9 mouse cellular contexts compared by ENCODE assay signal in the genomic region with DNA sequence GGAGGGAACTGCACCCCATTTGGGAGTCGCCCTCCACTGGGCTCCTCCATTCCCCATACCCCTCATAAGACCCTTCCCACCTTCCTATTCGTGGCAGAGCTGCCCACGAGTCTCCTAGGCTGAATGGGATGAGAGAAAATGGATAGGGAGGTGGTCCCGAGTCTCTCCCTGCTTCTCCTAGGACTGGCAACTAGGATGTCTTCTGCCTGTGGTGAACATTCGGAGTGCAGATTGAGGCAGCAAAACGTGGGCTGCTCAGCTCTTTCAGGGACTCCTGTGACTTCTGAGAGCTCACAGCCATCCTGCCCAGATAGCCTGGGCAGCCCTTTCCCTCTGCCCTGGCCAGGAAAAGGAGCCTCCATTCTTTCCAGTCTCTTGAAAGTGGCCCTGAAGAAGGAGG. TPM values are rescaled to one million over a fixed set of nuclear protein-coding genes. Genes with fewer than 3 reads are reported as not detected.
DNase-seq lines count a peak whose midpoint lies in the region; ATAC-seq and TF ChIP-seq lines count a peak whose summit lies in the region.
"Had no signal": no experiment of that assay in that cellular context is flagged by ENCODE, and none has a peak within 500 bp of the region (broad histone marks: within the 10 kb centered on the region; RNA-seq: fewer than 3 reads in every experiment).

Camk2b (minus strand) TSS at position 187 of the 400 bp plus-strand sequence.

- no peak for TF ChIP-seq CTCF in intestine, postnatal 0 days (IDR thresholded peaks at IDR 0.05; ENCODE audit: low read depth)

- whole genome bisulfite sequencing in intestine, postnatal 0 days: 14% methylated on average over 6 of the region's 6 CpGs
- 6% methylated on average over 6 of the region's 6 CpGs for WGBS in midbrain, embryonic 14.5 days

- peaks cover 98% of the 10 kb centered on the region for H3K27me3 ChIP-seq in megakaryocyte, embryonic 14.5 days (replicated peaks)
- peaks cover 71% of the 10 kb centered on the region for H3K27me3 ChIP-seq in intestine, postnatal 0 days (replicated peaks; ENCODE audit: control insufficient read depth, insufficient read depth, low read length)
- peaks cover 43% of the 10 kb centered on the region for H3K27me3 ChIP-seq in midbrain, embryonic 14.5 days (ENCODE audit: control insufficient read depth, insufficient read depth, low read length)

- no peaks in the 10 kb centered on the region for H3K36me3 ChIP-seq in megakaryocyte, embryonic 14.5 days (replicated peaks; ENCODE audit: low read length)
- no peaks in the 10 kb centered on the region for H3K36me3 ChIP-seq in intestine, postnatal 0 days (ENCODE audit: control insufficient read depth, insufficient read depth)
- no peaks in the 10 kb centered on the region for H3K36me3 ChIP-seq in midbrain, embryonic 14.5 days (ENCODE audit: control insufficient read depth, insufficient read depth, low read length)

- no peak for ATAC-seq in megakaryocyte, adult 5-6 weeks (ENCODE audit: poor library complexity, severe bottlenecking)
- no peak for ATAC-seq in intestine, postnatal 0 days
- no peak for ATAC-seq in midbrain, embryonic 14.5 days (ENCODE audit: low FRiP score, low TSS enrichment)

- no peak within 1 kb of the TSS; the same call in 1 of the 2 replicates for H3K9ac ChIP-seq in intestine, postnatal 0 days (ENCODE audit: low read depth, low read length)
- H3K9ac ChIP-seq in midbrain, embryonic 14.5 days (replicated peaks; ENCODE audit: low read length): peak within 1 kb of the TSS; percentile 78

- peaks cover 37% of the 10 kb centered on the region for H3K4me1 ChIP-seq in megakaryocyte, embryonic 14.5 days
- H3K4me1 ChIP-seq in intestine, postnatal 0 days (replicated peaks; ENCODE audit: control insufficient read depth, insufficient read depth, low read length): no peaks in the 10 kb centered on the region
- H3K4me1 ChIP-seq in midbrain, embryonic 14.5 days (ENCODE audit: control insufficient read depth, insufficient read depth, low read length): peaks cover 28% of the 10 kb centered on the region

- H3K27ac ChIP-seq in intestine, postnatal 0 days (ENCODE audit: low read depth, low read length): no peak within 1 kb of the TSS
- peak within 1 kb of the TSS; percentile 78 for H3K27ac ChIP-seq in midbrain, embryonic 14.5 days (replicated peaks; ENCODE audit: low read depth, low read length)

- 0 out of 2 replicates have a peak, but pooled peaks cover 1% of the 10 kb centered on the region for H3K9me3 ChIP-seq in megakaryocyte, embryonic 14.5 days
- H3K9me3 ChIP-seq in intestine, postnatal 0 days (ENCODE audit: control insufficient read depth): no peaks in the 10 kb centered on the region
- no peaks in the 10 kb centered on the region for H3K9me3 ChIP-seq in midbrain, embryonic 14.5 days (ENCODE audit: control insufficient read depth, low read length)

- DNase-seq in adrenal gland, adult 18-20 months (ENCODE audit: low spot score in 2 of 2): no peak
- no peak for DNase-seq in adrenal gland, adult (ENCODE audit: inconsistent age in 2 of 2, low spot score in 1 of 2)
- peak; percentile 21 for DNase-seq in midbrain, embryonic 14.5 days
- no peak for DNase-seq in urinary bladder, postnatal 10 days (ENCODE audit: low spot score)
- DNase-seq in cerebellum, postnatal 25 days: no peak

- peak within 1 kb of the TSS; percentile 91 for H3K4me2 ChIP-seq in intestine, postnatal 0 days (replicated peaks; ENCODE audit: low read depth)
- H3K4me2 ChIP-seq in midbrain, embryonic 14.5 days (ENCODE audit: low read length): peak within 1 kb of the TSS; percentile 63

- peak within 1 kb of the TSS; percentile 85 for H3K4me3 ChIP-seq in megakaryocyte, embryonic 14.5 days (replicated peaks)
- H3K4me3 ChIP-seq in intestine, postnatal 0 days (ENCODE audit: low read depth, low read length): peak within 1 kb of the TSS; percentile 56
- H3K4me3 ChIP-seq in midbrain, embryonic 14.5 days (replicated peaks; ENCODE audit: low read depth, low read length): peak within 1 kb of the TSS; percentile 65
- H3K4me3 ChIP-seq: erythroblast, embryonic 14.5 days had no signal

RNA-seq across cellular contexts. Expression of gene Camk2b, which starts in this region (rescaled TPM):
- total RNA-seq in adrenal gland, adult 18-20 months (2021): 10 to 100 TPM; 11.5 to 16.9 TPM
- polyA plus RNA-seq in megakaryocyte, embryonic 14.5 days (2012; ENCODE audit: insufficient read depth, low replicate concordance): 0.11 TPM in 1 of 2 replicates, not detected in the other
- total RNA-seq in megakaryocyte, adult 5-6 weeks (2015): 0.38 and 0.71 TPM in 2 replicates
- total RNA-seq in megakaryocyte, adult 5-6 weeks (2017): 0.59 and 1.3 TPM in 2 replicates
- polyA plus RNA-seq in intestine, postnatal 0 days (2015; fragmentation: Nextera tagmentation; extraction: Ambion mirVana): 11.9 and 12.1 TPM in 2 replicates
- polyA plus RNA-seq in midbrain, embryonic 14.5 days (2014; fragmentation: Nextera tagmentation; extraction: Ambion mirVana): 85.6 and 124 TPM in 2 replicates
- polyA plus RNA-seq: erythroblast, embryonic 14.5 days had no signal

Comparison
In these comparisons a context has a peak if more than half of its experiments do, and no peak if none do; other contexts are left out.
1. RNA of gene Camk2b (total RNA-seq): 11.5 to 16.9 TPM in adrenal gland, adult 18-20 months; 0.38 to 1.3 TPM in megakaryocyte, adult 5-6 weeks; every median in the first group is over 4 times any median in the second.
2. RNA of gene Camk2b (polyA plus RNA-seq): 85.6 to 124 TPM in midbrain, embryonic 14.5 days and 11.9 to 12.1 TPM in intestine, postnatal 0 days; 0.11 TPM in megakaryocyte, embryonic 14.5 days; every median in the first group is over 10 times any median in the second.
3. Peak in every context shown above with its lines, with median percentiles within 50 percentile points of each other: H3K4me3 ChIP-seq.